Mouse (Mus musculus): ENCODE results near the gene Mcub. TPM values are rescaled to one million over a fixed set of nuclear protein-coding genes. Genes with fewer than 3 reads are reported as not detected.

The Mcub gene
- polyA plus RNA-seq, 1 experiment from 2014 or later, result 6.0 TPM

DNA sequence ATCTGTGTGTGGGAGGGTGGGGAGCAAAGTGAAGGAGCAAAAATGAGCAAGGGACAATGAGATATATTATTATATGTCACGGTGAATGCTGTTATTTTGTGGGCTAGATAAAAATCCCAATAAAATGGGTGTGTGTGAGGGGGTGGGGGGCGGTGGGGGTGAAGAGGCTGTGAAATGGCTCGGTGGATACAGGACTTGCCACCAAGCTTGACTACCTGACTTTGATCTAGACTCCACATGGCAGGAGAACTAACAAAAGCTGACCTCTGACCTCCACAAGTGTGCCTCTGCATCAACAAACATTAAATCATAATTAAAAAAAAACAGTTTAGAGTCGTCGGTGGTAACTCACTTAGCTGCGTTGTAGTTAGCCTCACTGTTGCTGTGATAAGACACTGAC lies 9.5 kb upstream of the Mcub start:
- Histone ChIP-seq H3K36me3 (peaks cover 23% of the 10 kb centered on the region), H3K4me1 (peaks cover 14% of the 10 kb centered on the region), H3K4me3 (no peak overlapping the region), H3K9me3 (no peaks in the 10 kb centered on the region), H3K27me3 (ENCODE audit: insufficient read depth, poor library complexity, severe bottlenecking) (no peaks in the 10 kb centered on the region), H3K27ac (no peak overlapping the region)
- no peak for DNase-seq (ENCODE audit: low spot score)
- WGBS, result 38% methylated on average over 6 of the region's 6 CpGs

DNA sequence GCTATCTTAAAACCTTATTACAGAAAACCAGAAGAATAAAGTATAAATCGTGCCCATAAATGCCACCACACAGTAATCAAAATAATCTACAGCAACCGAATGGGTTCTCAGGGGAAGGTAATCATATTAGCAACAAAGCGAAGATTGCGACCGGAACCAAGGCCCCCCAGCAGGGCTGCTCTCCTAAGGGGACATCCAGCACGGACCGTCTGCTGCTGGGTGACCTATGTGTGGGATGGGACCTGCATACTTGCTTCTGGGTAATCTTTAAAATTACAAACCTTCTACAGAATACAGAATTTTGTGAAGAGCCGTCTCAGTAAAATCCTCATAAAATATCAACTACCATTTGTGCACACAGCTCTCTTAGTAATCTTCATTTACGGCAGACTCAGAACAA lies 8.7 kb upstream of the Mcub start:
- 89% methylated on average over 9 of the region's 9 CpGs for WGBS

GRCm38 (mm10) chr3:129976317-129976716 lies 6.3 kb upstream of the Mcub start:
- H3K4me3 ChIP-seq, result no peak overlapping the region
- H3K4me1 ChIP-seq, result peaks cover 5% of the 10 kb centered on the region
- WGBS, result 70% methylated on average over 5 of the region's 5 CpGs
- no peaks in the 10 kb centered on the region for H3K36me3 ChIP-seq
- no peaks in the 10 kb centered on the region for H3K9me3 ChIP-seq
- no peak overlapping the region for H3K27ac ChIP-seq
- 0 out of 2 replicates have a peak, but pooled peaks cover 3% of the 10 kb centered on the region for H3K27me3 ChIP-seq (ENCODE audit: insufficient read depth, poor library complexity, severe bottlenecking)
- peak; percentile 57 for DNase-seq (ENCODE audit: low spot score)

More for the DNA sequence above, 8.7 kb upstream of the Mcub start:
- no peak overlapping the region for H3K4me3 ChIP-seq
- H3K27ac ChIP-seq, result no peak overlapping the region
- peaks cover 14% of the 10 kb centered on the region for H3K4me1 ChIP-seq
- no peaks in the 10 kb centered on the region for H3K9me3 ChIP-seq
- peaks cover 18% of the 10 kb centered on the region for H3K36me3 ChIP-seq
- DNase-seq (ENCODE audit: low spot score), result no peak
- H3K27me3 ChIP-seq (ENCODE audit: insufficient read depth, poor library complexity, severe bottlenecking), result no peaks in the 10 kb centered on the region

DNA sequence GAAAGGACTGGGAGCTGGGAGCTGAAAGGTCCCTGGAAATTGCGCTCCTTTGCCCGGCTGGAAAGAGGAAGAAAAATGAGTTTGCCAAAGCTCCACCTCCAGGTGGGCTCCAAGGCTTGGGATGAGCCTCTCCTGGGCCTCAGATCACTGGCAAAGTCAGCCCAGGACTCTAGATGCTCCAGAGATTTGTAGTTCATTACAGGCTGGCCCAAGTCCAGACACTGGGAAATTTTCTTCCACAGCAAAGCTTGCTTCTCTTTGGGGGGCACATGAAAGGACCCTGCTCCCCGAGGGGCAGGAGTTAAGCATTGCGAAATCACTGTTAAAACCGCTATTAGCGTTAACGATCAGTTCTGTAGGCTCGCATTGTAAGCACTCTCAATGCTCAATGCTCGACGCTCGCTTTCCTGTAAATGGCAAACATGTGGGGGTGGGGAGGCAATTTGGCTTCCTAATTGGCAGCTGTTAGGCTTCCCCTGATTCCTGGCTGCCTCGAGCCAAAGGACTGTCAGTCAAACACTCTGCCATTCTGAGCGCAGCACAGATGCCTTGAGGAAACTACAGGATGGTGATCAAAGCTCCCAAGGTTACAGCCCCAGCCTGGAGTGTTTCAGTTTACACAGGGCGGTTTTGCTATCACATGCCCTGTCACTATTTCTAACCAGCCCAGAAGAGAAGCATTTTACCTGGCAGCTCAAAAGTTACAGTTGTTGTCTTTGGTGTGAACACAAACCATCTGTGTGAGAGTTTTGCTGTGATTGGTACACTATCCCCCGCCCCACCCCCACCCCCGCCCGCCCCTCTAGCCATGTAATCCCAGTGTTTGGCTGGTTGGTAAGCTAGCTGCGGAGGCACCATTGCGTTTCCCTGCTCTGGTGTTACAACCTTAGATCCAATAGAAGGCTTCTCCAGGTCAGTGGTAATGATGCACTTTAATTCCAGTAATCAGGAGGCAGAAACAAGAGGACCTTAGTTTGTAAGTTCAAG lies 816 bp upstream of the Mcub start:
- Histone ChIP-seq H3K36me3 (no peaks in the 10 kb centered on the region), H3K9me3 (no peaks in the 10 kb centered on the region), H3K27me3 (ENCODE audit: insufficient read depth, poor library complexity, severe bottlenecking) (peaks cover 26% of the 10 kb centered on the region; the same call in 1 of the 2 replicates), H3K4me3 (peak overlapping the region; percentile 72), H3K27ac (no peak overlapping the region), H3K4me1 (peaks cover 22% of the 10 kb centered on the region)
- 12% methylated on average over 19 of the region's 19 CpGs for WGBS
- no peak for DNase-seq (ENCODE audit: low spot score)

DNA sequence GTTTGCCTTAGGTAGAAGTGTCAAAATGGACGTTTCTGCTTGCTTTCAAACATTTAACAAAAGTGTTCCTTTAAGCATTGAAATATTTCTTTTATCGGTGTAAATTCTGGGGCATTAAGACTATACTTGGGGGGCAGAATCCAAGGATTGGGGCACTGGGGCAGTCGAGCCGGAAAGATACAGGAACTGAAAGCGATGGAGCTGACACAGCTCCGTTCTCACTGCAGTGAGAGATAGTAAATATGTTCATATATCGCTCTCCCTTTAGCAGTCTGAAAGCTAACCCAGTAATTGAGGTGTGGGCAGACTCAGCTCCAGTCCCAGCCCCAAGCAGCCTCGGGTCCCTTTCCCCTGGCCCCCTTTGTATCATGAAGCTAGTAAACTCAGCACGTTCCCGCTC lies 975 bp downstream of the Mcub start:
- Histone ChIP-seq H3K27ac (no peak overlapping the region), H3K4me3 (peak overlapping the region; percentile 72), H3K9me3 (no peaks in the 10 kb centered on the region), H3K36me3 (no peaks in the 10 kb centered on the region), H3K27me3 (ENCODE audit: insufficient read depth, poor library complexity, severe bottlenecking) (peaks cover 26% of the 10 kb centered on the region; the same call in 1 of the 2 replicates), H3K4me1 (peaks cover 22% of the 10 kb centered on the region)
- DNase-seq (ENCODE audit: low spot score), result peak; percentile 74
- WGBS, result 37% methylated on average over 10 of the region's 10 CpGs

- 82% methylated on average over 9 of the region's 9 CpGs for WGBS
- Histone ChIP-seq H3K36me3 (no peaks in the 10 kb centered on the region), H3K9me3 (no peaks in the 10 kb centered on the region), H3K27ac (no peak overlapping the region), H3K4me3 (no peak overlapping the region), H3K4me1 (peaks cover 22% of the 10 kb centered on the region), H3K27me3 (ENCODE audit: insufficient read depth, poor library complexity, severe bottlenecking) (peaks cover 26% of the 10 kb centered on the region; the same call in 1 of the 2 replicates)
- no peak for DNase-seq (ENCODE audit: low spot score)
Observed at GRCm38 (mm10) chr3:129967874-129968273, 2.1 kb downstream of the Mcub start.

DNA sequence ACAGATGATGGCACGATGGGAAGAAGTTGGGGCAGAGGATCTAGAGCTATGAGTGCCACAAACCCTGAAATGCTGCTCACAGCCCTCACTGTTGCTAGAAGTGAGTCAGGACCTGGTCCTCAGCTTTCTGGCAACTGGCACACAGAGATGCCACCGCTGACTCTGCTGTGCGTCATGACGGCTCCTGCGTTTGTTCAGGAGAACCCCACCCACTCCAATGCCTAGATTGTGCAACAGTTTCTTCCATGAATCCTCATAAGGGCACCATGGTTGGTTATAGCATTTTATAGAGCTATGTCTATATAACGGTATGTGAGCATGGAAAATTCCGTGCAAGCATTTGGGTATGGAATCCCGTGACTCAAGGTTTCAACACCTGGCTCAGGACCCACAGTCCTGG lies 5.3 kb downstream of the Mcub start:
- no peak for DNase-seq (ENCODE audit: low spot score)
- Histone ChIP-seq H3K4me1 (peaks cover 7% of the 10 kb centered on the region), H3K36me3 (no peaks in the 10 kb centered on the region), H3K27ac (no peak overlapping the region), H3K4me3 (no peak overlapping the region), H3K9me3 (no peaks in the 10 kb centered on the region), H3K27me3 (ENCODE audit: insufficient read depth, poor library complexity, severe bottlenecking) (peaks cover 15% of the 10 kb centered on the region; the same call in 1 of the 2 replicates)
- WGBS, result 89% methylated on average over 8 of the region's 8 CpGs

DNA sequence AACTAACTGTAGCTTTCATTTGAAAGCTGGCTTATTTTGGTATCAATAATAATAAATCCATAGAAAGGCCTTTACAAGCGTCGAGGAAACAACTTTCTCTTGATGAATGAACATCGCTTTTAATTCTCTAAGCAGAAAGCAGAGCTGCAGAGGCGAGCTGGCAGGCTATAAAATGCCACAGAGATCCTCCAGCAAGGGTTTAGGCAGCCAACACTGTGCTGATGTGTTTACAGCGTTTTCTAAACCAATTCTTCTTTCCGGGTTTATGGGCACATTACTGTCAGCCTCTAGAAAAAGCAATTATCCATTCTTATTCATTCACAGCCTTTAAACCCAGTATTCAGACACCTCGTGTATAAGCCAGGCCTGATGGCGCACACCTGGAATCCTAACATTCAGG lies 7.5 kb downstream of the Mcub start:
- no peak for DNase-seq (ENCODE audit: low spot score)
- H3K9me3 ChIP-seq, result no peaks in the 10 kb centered on the region
- no peaks in the 10 kb centered on the region for H3K36me3 ChIP-seq
- 80% methylated on average over 8 of the region's 8 CpGs for WGBS
- H3K27me3 ChIP-seq (ENCODE audit: insufficient read depth, poor library complexity, severe bottlenecking), result no peaks in the 10 kb centered on the region
- no peak overlapping the region for H3K27ac ChIP-seq
- no peak overlapping the region for H3K4me3 ChIP-seq
- H3K4me1 ChIP-seq, result no peaks in the 10 kb centered on the region

DNA sequence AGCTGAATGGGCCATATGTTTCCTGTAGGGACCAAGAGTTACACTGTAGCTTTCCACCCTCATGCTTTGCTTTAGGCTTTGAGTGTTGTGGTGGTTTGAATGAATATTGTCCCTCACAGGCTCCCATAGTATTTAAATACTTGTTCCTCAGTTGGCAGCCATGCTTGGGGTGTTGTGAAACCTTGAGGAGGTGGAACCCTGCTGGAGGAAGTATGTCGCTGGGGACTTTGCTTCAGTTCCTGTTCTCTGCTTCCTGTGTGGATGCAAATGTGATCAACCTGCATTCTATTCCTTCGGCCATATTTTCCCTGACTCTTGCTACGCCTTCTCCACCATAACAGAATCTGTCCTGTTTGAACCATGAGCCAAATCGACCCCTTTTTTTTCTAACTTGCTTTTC lies 16.7 kb downstream of the Mcub start:
- Histone ChIP-seq H3K9me3 (no peaks in the 10 kb centered on the region), H3K4me3 (no peak overlapping the region), H3K36me3 (no peaks in the 10 kb centered on the region), H3K27me3 (ENCODE audit: insufficient read depth, poor library complexity, severe bottlenecking) (no peaks in the 10 kb centered on the region), H3K27ac (no peak overlapping the region), H3K4me1 (no peaks in the 10 kb centered on the region)
- WGBS, result 75% methylated on average over 4 of the region's 4 CpGs
- no peak for DNase-seq (ENCODE audit: low spot score)

- Histone ChIP-seq H3K27ac (no peak overlapping the region), H3K27me3 (ENCODE audit: insufficient read depth, poor library complexity, severe bottlenecking) (no peaks in the 10 kb centered on the region), H3K4me3 (no peak overlapping the region), H3K4me1 (no peaks in the 10 kb centered on the region), H3K36me3 (no peaks in the 10 kb centered on the region), H3K9me3 (no peaks in the 10 kb centered on the region)
- no peak for DNase-seq (ENCODE audit: low spot score)
- 73% methylated on average over 5 of the region's 5 CpGs for WGBS
Observed at GRCm38 (mm10) chr3:129949158-129949773, 20.7 kb downstream of the Mcub start.

- 83% methylated on average over 5 of the region's 5 CpGs for WGBS
- H3K36me3 ChIP-seq, result no peaks in the 10 kb centered on the region
- H3K4me3 ChIP-seq, result no peak overlapping the region
- no peaks in the 10 kb centered on the region for H3K27me3 ChIP-seq (ENCODE audit: insufficient read depth, poor library complexity, severe bottlenecking)
- H3K4me1 ChIP-seq, result no peaks in the 10 kb centered on the region
- DNase-seq (ENCODE audit: low spot score), result no peak
- H3K9me3 ChIP-seq, result no peaks in the 10 kb centered on the region
- H3K27ac ChIP-seq, result no peak overlapping the region
Observed at GRCm38 (mm10) chr3:129948359-129948758, 21.6 kb downstream of the Mcub start.

GRCm38 (mm10) chr3:129946217-129946914 lies 23.6 kb downstream of the Mcub start:
- Histone ChIP-seq H3K4me1 (no peaks in the 10 kb centered on the region), H3K27ac (no peak overlapping the region; the same call in 1 of the 2 replicates), H3K9me3 (no peaks in the 10 kb centered on the region), H3K36me3 (no peaks in the 10 kb centered on the region), H3K27me3 (ENCODE audit: insufficient read depth, poor library complexity, severe bottlenecking) (no peaks in the 10 kb centered on the region), H3K4me3 (no peak overlapping the region)
- DNase-seq (ENCODE audit: low spot score), result no peak
- WGBS, result 64% methylated on average over 5 of the region's 5 CpGs

- H3K4me1 ChIP-seq, result no peaks in the 10 kb centered on the region
- 67% methylated on average over 4 of the region's 4 CpGs for WGBS
- no peak for DNase-seq (ENCODE audit: low spot score)
- no peak overlapping the region for H3K4me3 ChIP-seq
- H3K27me3 ChIP-seq (ENCODE audit: insufficient read depth, poor library complexity, severe bottlenecking), result no peaks in the 10 kb centered on the region
- no peaks in the 10 kb centered on the region for H3K9me3 ChIP-seq
- no peak overlapping the region for H3K27ac ChIP-seq
- no peaks in the 10 kb centered on the region for H3K36me3 ChIP-seq
Observed at GRCm38 (mm10) chr3:129943813-129944212, 26.2 kb downstream of the Mcub start.
